13 mouse cellular contexts compared by ENCODE assay signal in the genomic region with DNA sequence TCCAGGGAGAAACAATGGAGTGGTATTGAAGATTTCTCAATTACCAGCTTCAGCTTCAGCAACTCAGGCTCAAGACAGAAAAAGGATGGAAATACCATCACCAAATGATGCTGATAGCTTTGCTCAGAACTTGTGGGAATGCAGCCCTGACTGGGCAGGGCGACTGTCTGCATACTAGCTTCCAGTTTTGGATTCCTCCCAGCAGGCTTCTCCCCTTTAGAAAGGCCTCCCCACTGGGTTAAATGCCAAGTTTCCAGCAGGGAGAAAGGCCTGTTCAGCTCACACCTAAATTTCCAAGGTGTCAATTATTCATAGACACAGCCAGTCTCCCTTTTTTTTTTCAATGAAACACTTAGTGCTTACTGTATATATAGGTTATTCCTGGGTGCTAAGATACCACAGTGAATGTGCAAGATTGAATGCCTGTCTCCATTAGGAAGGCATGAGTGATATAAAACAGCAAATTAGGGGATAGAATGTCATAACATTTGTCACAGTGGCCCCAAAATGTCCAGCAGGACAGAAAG.
A peak's percentile ranks its signal among the peaks of the same experiment; 100 is the strongest.
DNase-seq lines count a peak whose midpoint lies in the region; ATAC-seq and TF ChIP-seq lines count a peak whose summit lies in the region.
"Had no signal": no experiment of that assay in that cellular context is flagged by ENCODE, and none has a peak within 500 bp of the region (broad histone marks: within the 10 kb centered on the region; RNA-seq: fewer than 3 reads in every experiment).

No protein-coding gene starts in this region.

- no peaks in the 10 kb centered on the region for H3K27me3 ChIP-seq in heart, embryonic 15.5 days
- H3K27me3 ChIP-seq in heart, embryonic 12.5 days (replicated peaks), result no peaks in the 10 kb centered on the region
- no peaks in the 10 kb centered on the region for H3K27me3 ChIP-seq in midbrain, postnatal 0 days (ENCODE audit: insufficient read depth, low read length)
- no peaks in the 10 kb centered on the region for H3K27me3 ChIP-seq in midbrain, embryonic 15.5 days (replicated peaks)
- H3K27me3 ChIP-seq in limb, embryonic 14.5 days (ENCODE audit: control insufficient read depth, insufficient read depth, low read length), result no peaks in the 10 kb centered on the region
- H3K27me3 ChIP-seq: liver, embryonic 12.5 days had no signal

- peak overlapping the region; percentile 70 for H3K27ac ChIP-seq in heart, embryonic 15.5 days
- no peak overlapping the region for H3K27ac ChIP-seq in heart, embryonic 12.5 days (ENCODE audit: poor library complexity, severe bottlenecking)
- H3K27ac ChIP-seq in midbrain, postnatal 0 days (ENCODE audit: low read depth, low read length), result no peak overlapping the region
- H3K27ac ChIP-seq in midbrain, embryonic 15.5 days, result no peak overlapping the region
- H3K27ac ChIP-seq in limb, embryonic 14.5 days (replicated peaks; ENCODE audit: low read depth, low read length), result no peak overlapping the region
- H3K27ac ChIP-seq: liver, embryonic 12.5 days had no signal

- no peak for TF ChIP-seq POLR2A in limb, embryonic 14.5 days (IDR thresholded peaks at IDR 0.05; ENCODE audit: borderline replicate concordance, extremely low read depth, insufficient read depth, insufficient read length)

- WGBS in heart, embryonic 15.5 days, result 17% methylated on average over 1 of the region's 1 CpGs
- 10% methylated on average over 1 of the region's 1 CpGs for WGBS in heart, embryonic 12.5 days
- 33% methylated on average over 1 of the region's 1 CpGs for whole genome bisulfite sequencing in midbrain, postnatal 0 days
- 0% methylated on average over 1 of the region's 1 CpGs for WGBS in midbrain, embryonic 15.5 days
- WGBS in limb, embryonic 14.5 days, result 8% methylated on average over 1 of the region's 1 CpGs

- no peak overlapping the region for H3K4me3 ChIP-seq in heart, embryonic 15.5 days
- no peak overlapping the region for H3K4me3 ChIP-seq in heart, embryonic 12.5 days
- H3K4me3 ChIP-seq in midbrain, postnatal 0 days (ENCODE audit: low read depth, low read length), result no peak overlapping the region
- no peak overlapping the region for H3K4me3 ChIP-seq in midbrain, embryonic 15.5 days
- no peak overlapping the region for H3K4me3 ChIP-seq in limb, embryonic 14.5 days (replicated peaks; ENCODE audit: low read length)
- H3K4me3 ChIP-seq: liver, embryonic 12.5 days had no signal

- DNase-seq in midbrain, postnatal 0 days (ENCODE audit: low spot score), result peak; percentile 37
- DNase-seq in ZHBTc4 (ENCODE audit: low read depth, low spot score), result peak; percentile 64
- DNase-seq in limb, embryonic 14.5 days (ENCODE audit: low spot score), result peak; percentile 50
- DNase-seq in thymus, postnatal 4 days, result no peak
- DNase-seq: cerebellum, adult 11 months; layer of hippocampus, postnatal 36 days; lung, postnatal 4 days; right cerebral cortex, adult 18-20 months had no signal

- H3K36me3 ChIP-seq in heart, embryonic 15.5 days, result no peaks in the 10 kb centered on the region
- no peaks in the 10 kb centered on the region for H3K36me3 ChIP-seq in heart, embryonic 12.5 days
- H3K36me3 ChIP-seq in midbrain, postnatal 0 days (ENCODE audit: insufficient read depth, low read length), result no peaks in the 10 kb centered on the region
- H3K36me3 ChIP-seq in midbrain, embryonic 15.5 days (replicated peaks), result no peaks in the 10 kb centered on the region
- no peaks in the 10 kb centered on the region for H3K36me3 ChIP-seq in limb, embryonic 14.5 days (ENCODE audit: control insufficient read depth, insufficient read depth, low read length)
- H3K36me3 ChIP-seq: liver, embryonic 12.5 days had no signal

- no peaks in the 10 kb centered on the region for H3K9me3 ChIP-seq in heart, embryonic 15.5 days (replicated peaks)
- no peaks in the 10 kb centered on the region for H3K9me3 ChIP-seq in heart, embryonic 12.5 days (replicated peaks)
- no peaks in the 10 kb centered on the region for H3K9me3 ChIP-seq in midbrain, postnatal 0 days (ENCODE audit: low read length)
- no peaks in the 10 kb centered on the region for H3K9me3 ChIP-seq in midbrain, embryonic 15.5 days
- no peaks in the 10 kb centered on the region for H3K9me3 ChIP-seq in limb, embryonic 14.5 days (ENCODE audit: control insufficient read depth, low read length)
- H3K9me3 ChIP-seq: liver, embryonic 12.5 days had no signal

- H3K9ac ChIP-seq in heart, embryonic 15.5 days, result no peak overlapping the region
- no peak overlapping the region for H3K9ac ChIP-seq in heart, embryonic 12.5 days
- H3K9ac ChIP-seq in midbrain, postnatal 0 days (replicated peaks; ENCODE audit: low read length, poor library complexity, severe bottlenecking), result no peak overlapping the region
- no peak overlapping the region for H3K9ac ChIP-seq in midbrain, embryonic 15.5 days
- no peak overlapping the region for H3K9ac ChIP-seq in limb, embryonic 14.5 days (ENCODE audit: low read depth, low read length, severe bottlenecking)
- H3K9ac ChIP-seq: liver, embryonic 12.5 days had no signal

- H3K4me2 ChIP-seq in heart, embryonic 15.5 days, result no peak overlapping the region
- H3K4me2 ChIP-seq in heart, embryonic 12.5 days, result no peak overlapping the region
- H3K4me2 ChIP-seq in midbrain, postnatal 0 days (ENCODE audit: low read depth, low read length, poor library complexity, severe bottlenecking), result no peak overlapping the region
- H3K4me2 ChIP-seq in midbrain, embryonic 15.5 days, result no peak overlapping the region
- H3K4me2 ChIP-seq in limb, embryonic 14.5 days (replicated peaks; ENCODE audit: low read depth, low read length, severe bottlenecking), result no peak overlapping the region
- H3K4me2 ChIP-seq: liver, embryonic 12.5 days had no signal

- peaks cover 19% of the 10 kb centered on the region for H3K4me1 ChIP-seq in heart, embryonic 15.5 days (replicated peaks)
- peaks cover 12% of the 10 kb centered on the region; the same call in 1 of the 2 replicates for H3K4me1 ChIP-seq in heart, embryonic 12.5 days (replicated peaks)
- no peaks in the 10 kb centered on the region for H3K4me1 ChIP-seq in midbrain, postnatal 0 days (ENCODE audit: insufficient read depth, low read length)
- peaks cover 16% of the 10 kb centered on the region; the same call in 1 of the 2 replicates for H3K4me1 ChIP-seq in midbrain, embryonic 15.5 days
- H3K4me1 ChIP-seq in limb, embryonic 14.5 days (ENCODE audit: control insufficient read depth, insufficient read depth, low read length), result peaks cover 9% of the 10 kb centered on the region; the same call in 1 of the 2 replicates
- H3K4me1 ChIP-seq: liver, embryonic 12.5 days had no signal

- TF ChIP-seq CTCF in midbrain, postnatal 0 days (IDR thresholded peaks at IDR 0.05), result no peak

- ATAC-seq in heart, embryonic 15.5 days (replicated peaks; ENCODE audit: insufficient number of reproducible peaks, insufficient read depth, low FRiP score, low read depth), result 0 out of 2 replicates have a peak, but pooled peaks have one; percentile 39
- ATAC-seq in heart, embryonic 12.5 days (ENCODE audit: insufficient number of reproducible peaks, low FRiP score), result no peak
- no peak for ATAC-seq in midbrain, postnatal 0 days (ENCODE audit: low FRiP score)
- ATAC-seq in midbrain, embryonic 15.5 days (replicated peaks), result no peak
- 0 out of 2 replicates have a peak, but pooled peaks have one; percentile 47 for ATAC-seq in limb, embryonic 14.5 days (ENCODE audit: low FRiP score, low read depth)
- ATAC-seq in inflammation-experienced regulatory T-cells, adult 6 months, result no peak
- ATAC-seq: liver, embryonic 12.5 days had no signal

Comparison
In these comparisons a context has a peak if more than half of its experiments do, and no peak if none do; other contexts are left out.
1. ATAC-seq: peak in heart, embryonic 15.5 days (single experiment) and limb, embryonic 14.5 days (single experiment); none in heart, embryonic 12.5 days (single experiment), midbrain, postnatal 0 days (single experiment), midbrain, embryonic 15.5 days (single experiment) and inflammation-experienced regulatory T-cells, adult 6 months (single experiment).